Mouse (Mus musculus) C2C12 (cell line): ENCODE data around the gene Tfap2b.

Experiments used
- CEBPB ChIP-seq: IDR thresholded peaks from one replicate; pipeline ENCODE4 v1.6.1; 2011; ENCODE audit warnings: low read depth, mild to moderate bottlenecking, control low read depth, moderate library complexity
- CTCF ChIP-seq: IDR thresholded peaks from one replicate; pipeline ENCODE4 v1.5.1; 2011; ENCODE audit not compliant: control insufficient read depth, insufficient read depth, insufficient read length
- FOSL1 ChIP-seq: IDR thresholded peaks from one replicate; pipeline ENCODE4 v1.8.0; 2011; ENCODE audit warnings: mild to moderate bottlenecking, low read length; ENCODE audit not compliant: poor library complexity, insufficient read depth, severe bottlenecking
- MAX ChIP-seq: IDR thresholded peaks from one replicate; pipeline ENCODE4 v1.6.1; 2011; ENCODE audit warnings: mild to moderate bottlenecking, control low read depth

DNA sequence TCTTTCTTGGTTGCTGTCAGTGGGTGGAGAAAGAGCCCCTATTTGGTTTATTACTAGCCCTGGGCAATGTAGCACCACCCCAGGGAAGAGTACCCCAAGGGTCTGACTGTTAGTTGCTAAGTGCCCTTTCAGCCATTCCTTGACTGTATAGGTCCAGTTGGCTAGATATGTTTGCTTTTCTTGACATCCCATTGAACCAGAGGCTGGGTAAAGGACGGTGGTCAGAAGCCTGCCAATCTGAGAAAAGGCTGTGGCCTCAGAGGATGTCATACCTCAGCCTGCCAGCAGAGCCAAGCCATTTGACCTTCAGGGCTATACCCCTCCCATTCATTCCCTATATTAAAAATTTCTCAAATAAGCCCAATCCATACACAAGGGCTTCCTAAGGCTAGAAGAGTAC lies 24.0 kb downstream of the Tfap2b start:
- no peak for TF ChIP-seq MAX
- no peak for TF ChIP-seq CTCF
- TF ChIP-seq FOSL1, result no peak
- no peak for TF ChIP-seq CEBPB
